Mouse (Mus musculus) C2C12 (cell line): ENCODE results near the gene Mgll. TPM values are rescaled to one million over a fixed set of nuclear protein-coding genes. Genes with fewer than 3 reads are reported as not detected.

Experiments
- H3K27me3 ChIP-seq: one replicate; pipeline ENCODE4 v1.6.1; 2011; ENCODE audit not compliant: control insufficient read depth, insufficient read depth, insufficient read length
- H3K36me3 ChIP-seq: one replicate; pipeline ENCODE4 v1.6.1; 2011; ENCODE audit not compliant: control insufficient read depth, insufficient read depth
- H3K4me3 ChIP-seq: one replicate; pipeline ENCODE4 v1.5.1; 2011; ENCODE audit warnings: mild to moderate bottlenecking, control low read depth; ENCODE audit not compliant: poor library complexity, insufficient read depth, severe bottlenecking
- H3K79me2 ChIP-seq: one replicate; pipeline ENCODE4 v1.6.1; 2011; ENCODE audit not compliant: control insufficient read depth, insufficient read depth
- H3K79me3 ChIP-seq: one replicate; pipeline ENCODE4 v1.6.1; 2011; ENCODE audit warnings: low read depth, control low read depth
- H3ac ChIP-seq: one replicate; pipeline ENCODE3; 2011; ENCODE audit warnings: low read depth; ENCODE audit not compliant: control insufficient read depth, insufficient read length
- CEBPB ChIP-seq: IDR thresholded peaks from one replicate; pipeline ENCODE4 v1.6.1; 2011; ENCODE audit warnings: low read depth, mild to moderate bottlenecking, control low read depth, moderate library complexity
- CTCF ChIP-seq: IDR thresholded peaks from one replicate; pipeline ENCODE4 v1.5.1; 2011; ENCODE audit not compliant: control insufficient read depth, insufficient read depth, insufficient read length
- FOSL1 ChIP-seq: IDR thresholded peaks from one replicate; pipeline ENCODE4 v1.8.0; 2011; ENCODE audit warnings: mild to moderate bottlenecking, low read length; ENCODE audit not compliant: poor library complexity, insufficient read depth, severe bottlenecking
- MAX ChIP-seq: IDR thresholded peaks from one replicate; pipeline ENCODE4 v1.6.1; 2011; ENCODE audit warnings: mild to moderate bottlenecking, control low read depth
- MYOD1 ChIP-seq: IDR thresholded peaks from one replicate; pipeline ENCODE4 v1.6.1; 2011; ENCODE audit warnings: low read depth; ENCODE audit not compliant: control insufficient read depth, insufficient read length
- MYOG ChIP-seq: IDR thresholded peaks from one replicate; pipeline ENCODE4 v1.6.1; 2011; ENCODE audit not compliant: control insufficient read depth, insufficient read length; ENCODE audit errors: extremely low read depth
- USF1 ChIP-seq: IDR thresholded peaks from one replicate; pipeline ENCODE4 v1.6.1; 2011; ENCODE audit warnings: low read depth, mild to moderate bottlenecking, control low read depth, moderate library complexity
- polyA plus RNA-seq: library from polyadenylated mRNA; unstranded; fragments of >200 nt; fragmentation: generic; extraction: Trizol; gene quantifications from one replicate; pipeline ENCODE4 v1.2.1, GENCODE M21; 2012; ENCODE audit warnings: missing spikeins

Mgll gene
- polyA plus RNA-seq, 1 experiment: 1.3 TPM

DNA sequence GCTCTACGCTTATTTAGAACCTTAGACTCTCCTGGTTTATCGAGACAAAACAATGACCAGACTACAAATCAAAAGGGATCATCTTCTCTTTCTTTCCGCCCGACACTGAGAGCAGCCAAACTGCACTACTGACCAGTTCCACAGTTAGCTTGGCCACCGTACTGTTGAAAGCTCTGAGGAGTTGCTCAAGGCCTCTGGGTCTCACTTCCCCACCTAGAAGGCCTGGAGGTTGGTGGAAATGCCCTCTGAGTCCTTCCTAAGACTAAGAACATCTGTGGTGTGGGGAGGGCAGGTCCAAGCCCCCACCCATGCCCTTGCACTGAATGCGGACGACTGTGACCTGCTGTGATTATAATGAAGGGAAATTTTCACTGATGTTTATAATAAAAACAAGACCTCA, 141.5 kb downstream of the Mgll start:
- H3K36me3 ChIP-seq: no peaks in the 10 kb centered on the region
- H3K79me3 ChIP-seq: no peaks in the 10 kb centered on the region
- no peak overlapping the region for H3K4me3 ChIP-seq
- H3ac ChIP-seq: no peak overlapping the region
- TF ChIP-seq FOSL1 (no peak), MAX (no peak), MYOD1 (no peak)
- H3K27me3 ChIP-seq: no peaks in the 10 kb centered on the region
- H3K79me2 ChIP-seq: no peaks in the 10 kb centered on the region

DNA sequence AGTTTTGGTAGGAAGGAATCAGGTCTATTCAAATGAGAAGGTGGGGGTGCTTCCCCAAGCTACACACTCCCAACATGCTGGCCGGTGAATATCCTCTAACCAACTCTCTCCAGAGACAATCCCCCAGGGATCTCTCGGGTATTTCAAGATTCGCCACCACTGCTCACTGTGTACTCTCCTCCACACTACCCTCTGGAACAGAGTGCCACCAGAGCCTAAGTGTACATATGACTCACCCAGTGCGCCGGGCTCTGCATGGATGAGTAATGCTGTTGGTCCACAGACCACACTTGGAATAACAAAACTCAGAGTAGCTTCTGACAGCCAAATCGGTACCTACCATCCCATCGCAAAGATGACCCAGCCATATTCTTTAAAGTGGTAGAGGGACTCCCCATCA, 145.2 kb downstream of the Mgll start:
- Histone ChIP-seq H3ac (no peak overlapping the region), H3K36me3 (no peaks in the 10 kb centered on the region), H3K79me2 (no peaks in the 10 kb centered on the region), H3K79me3 (no peaks in the 10 kb centered on the region), H3K4me3 (no peak overlapping the region), H3K27me3 (peaks cover 10% of the 10 kb centered on the region)
- TF ChIP-seq FOSL1 (peak; percentile 93), MYOD1 (no peak), MAX (peak; percentile 81)

DNA sequence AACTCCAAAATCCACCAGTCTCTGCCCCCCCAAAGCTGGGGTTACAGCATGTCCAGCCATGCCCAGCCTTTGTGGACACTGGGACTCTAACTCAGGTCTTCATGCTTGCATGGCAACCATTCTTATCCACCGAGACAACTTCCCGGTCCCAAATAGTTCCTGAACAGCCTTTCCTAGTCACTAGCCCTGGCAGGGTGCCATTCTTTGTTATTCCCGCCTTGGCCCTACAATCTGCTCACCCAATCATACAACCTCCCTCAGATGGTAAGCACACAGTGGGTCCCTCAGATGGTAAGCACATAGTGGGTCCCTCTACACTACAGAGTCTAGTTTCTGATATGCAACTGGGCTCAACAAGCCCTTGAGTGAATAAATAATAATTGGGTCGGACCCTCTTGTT, 146.4 kb downstream of the Mgll start:
- no peak for TF ChIP-seq FOSL1
- Histone ChIP-seq H3K36me3 (no peaks in the 10 kb centered on the region), H3K79me3 (no peaks in the 10 kb centered on the region), H3K27me3 (peaks cover 16% of the 10 kb centered on the region), H3K4me3 (no peak overlapping the region), H3ac (no peak overlapping the region), H3K79me2 (no peaks in the 10 kb centered on the region)

DNA sequence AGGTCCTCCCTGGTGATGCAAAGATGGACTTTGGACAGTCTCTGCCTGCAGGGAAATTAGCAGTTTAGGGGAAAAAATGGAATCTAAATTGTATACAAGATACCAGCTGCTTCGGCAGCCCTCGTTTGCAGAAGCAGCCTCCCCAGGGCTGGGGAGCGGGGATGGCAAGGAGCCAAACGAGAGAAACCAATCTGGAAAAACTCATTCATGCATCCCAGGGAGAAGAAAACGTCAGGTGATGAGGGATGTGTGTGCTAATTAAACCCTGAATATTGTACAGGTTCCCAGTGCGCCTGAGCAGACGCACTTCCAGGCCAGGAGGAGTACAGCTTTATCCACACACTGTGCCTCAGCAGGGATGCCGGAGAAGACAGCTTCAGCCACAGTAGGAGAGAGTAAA, 147.3 kb downstream of the Mgll start:
- no peak overlapping the region for H3ac ChIP-seq
- H3K4me3 ChIP-seq: no peak overlapping the region
- H3K36me3 ChIP-seq: no peaks in the 10 kb centered on the region
- H3K79me3 ChIP-seq: no peaks in the 10 kb centered on the region
- H3K27me3 ChIP-seq: peaks cover 16% of the 10 kb centered on the region
- TF ChIP-seq MAX (no peak), FOSL1 (no peak), USF1 (no peak), CEBPB (no peak), MYOG (no peak), CTCF (no peak), MYOD1 (no peak)
- no peaks in the 10 kb centered on the region for H3K79me2 ChIP-seq

DNA sequence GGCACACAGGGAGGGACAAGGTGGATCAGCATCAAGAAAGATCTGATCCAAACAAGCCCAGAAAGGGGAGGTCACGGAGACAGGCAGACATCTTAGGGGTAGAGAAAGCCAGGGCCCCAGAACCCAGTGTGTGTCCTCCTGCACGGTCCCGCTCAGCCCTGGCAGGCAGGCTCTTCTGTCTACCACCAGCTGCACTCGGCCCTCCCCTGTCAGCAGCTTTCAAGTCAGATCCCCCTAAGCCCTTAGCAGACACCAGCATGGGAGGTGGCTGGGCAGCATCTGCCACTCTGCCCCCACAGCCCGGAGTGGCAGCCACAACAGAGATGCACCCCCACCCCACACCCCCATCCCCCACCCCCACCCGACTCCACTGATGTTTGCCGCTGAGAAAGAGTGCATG, 148.6 kb downstream of the Mgll start:
- no peaks in the 10 kb centered on the region for H3K36me3 ChIP-seq
- peaks cover 16% of the 10 kb centered on the region for H3K27me3 ChIP-seq
- H3K79me2 ChIP-seq: no peaks in the 10 kb centered on the region
- no peak for TF ChIP-seq CEBPB
- no peak for TF ChIP-seq USF1
- no peak for TF ChIP-seq MAX
- no peak for TF ChIP-seq MYOD1
- TF ChIP-seq MYOG: no peak
- no peak for TF ChIP-seq FOSL1
- no peak for TF ChIP-seq CTCF
- no peak overlapping the region for H3ac ChIP-seq
- no peak overlapping the region for H3K4me3 ChIP-seq
- no peaks in the 10 kb centered on the region for H3K79me3 ChIP-seq

DNA sequence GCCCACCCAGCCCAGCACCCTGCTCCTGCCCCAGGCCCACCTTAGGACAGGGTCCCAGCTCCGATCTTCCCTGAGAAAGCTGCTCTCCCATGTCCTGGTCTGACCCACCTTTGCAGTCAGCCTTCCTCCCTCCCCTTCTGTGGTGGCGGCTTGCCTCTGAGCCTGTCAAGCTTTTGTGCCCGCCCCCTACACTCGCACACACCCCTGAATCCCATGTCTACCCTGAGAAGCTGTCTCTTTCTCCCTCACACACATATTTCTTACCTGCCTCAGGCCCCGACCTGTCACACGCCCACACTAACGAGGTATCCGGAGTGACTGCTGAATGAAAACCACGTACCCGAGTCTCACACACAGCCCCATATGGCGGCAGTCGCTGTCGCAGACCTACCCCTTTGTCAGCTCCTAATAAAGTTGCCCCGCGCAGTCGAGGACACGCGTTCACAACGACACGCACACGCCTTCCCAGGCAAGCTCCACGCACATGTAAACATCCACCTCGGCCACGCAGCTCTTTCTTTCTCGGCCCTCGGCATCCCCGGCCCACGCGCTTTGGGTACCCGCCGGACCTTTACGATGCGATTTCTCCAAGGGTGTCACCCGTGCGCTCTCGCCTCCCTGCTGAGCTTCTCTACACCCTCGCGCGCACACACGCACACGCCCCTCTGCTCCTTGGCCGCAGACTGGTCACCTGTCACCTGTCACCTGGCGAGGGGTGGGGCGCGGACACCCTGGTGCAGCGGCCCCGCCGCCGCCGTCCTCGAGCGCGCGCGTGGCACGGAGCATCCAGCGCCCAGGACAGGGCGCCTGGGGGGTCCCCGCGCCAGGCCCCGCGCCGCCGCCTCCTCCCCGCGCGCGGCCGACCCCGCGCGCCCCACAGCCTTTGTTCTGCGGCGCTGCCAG, 150.0 kb downstream of the Mgll start:
- H3K4me3 ChIP-seq: peak overlapping the region; percentile 6
- no peaks in the 10 kb centered on the region for H3K36me3 ChIP-seq
- peak overlapping the region; percentile 41 for H3ac ChIP-seq
- TF ChIP-seq FOSL1: no peak
- no peak for TF ChIP-seq CTCF
- TF ChIP-seq CEBPB: no peak
- no peak for TF ChIP-seq USF1
- no peak for TF ChIP-seq MYOD1
- no peak for TF ChIP-seq MYOG
- no peak for TF ChIP-seq MAX
- H3K79me3 ChIP-seq: no peaks in the 10 kb centered on the region
- peaks cover 16% of the 10 kb centered on the region for H3K27me3 ChIP-seq
- H3K79me2 ChIP-seq: no peaks in the 10 kb centered on the region
